Mouse (Mus musculus) brain, embryonic 14.5 days (tissue): ENCODE measurements at regions not wholly inside any gene's neighbourhood (a gene's known extent, or its start where the extent isn't known, plus 50 kb on each side); places are given as distances from the start of the nearest gene placed in this dataset.

Experiments used
- CTCF ChIP-seq: fragments of 200-500 bp; IDR thresholded peaks from 2 replicates; pipeline ENCODE4 v1.5.1; 2012; ENCODE audit warnings: inconsistent platforms, mild to moderate bottlenecking, moderate library complexity, borderline replicate concordance; ENCODE audit not compliant: insufficient read depth, insufficient read length; ENCODE audit errors: extremely low read depth
- POLR2A ChIP-seq: fragments of 200-500 bp; IDR thresholded peaks from 2 replicates; pipeline ENCODE4 v1.6.1; 2012; ENCODE audit warnings: mild to moderate bottlenecking, inconsistent platforms, borderline replicate concordance; ENCODE audit not compliant: poor library complexity, insufficient read depth, insufficient read length, severe bottlenecking; ENCODE audit errors: extremely low read depth

- TF ChIP-seq POLR2A, result no peak
- TF ChIP-seq CTCF, result no peak
Measured at GRCm38 (mm10) chr5:39050512-39050911, 173.9 kb upstream of the Clnk start.
